Mouse (Mus musculus) embryonic facial prominence, embryonic 12.5 days (tissue): ENCODE results near the gene Etv4. TPM values are rescaled to one million over a fixed set of nuclear protein-coding genes. Genes with fewer than 3 reads are reported as not detected.
A peak's percentile ranks its signal among the peaks of the same experiment; 100 is the strongest.

Experiments used
- ATAC-seq: fragments of 200-750 bp; cut with Nextera tagmentation; 2 replicates; pipeline ENCODE4 v1.8.0; 2017; ENCODE audit not compliant: insufficient number of reproducible peaks, insufficient read depth, low FRiP score, low TSS enrichment
- H3K27ac ChIP-seq: fragments of 300-500 bp; sonication (generic); 2 replicates; pipeline ENCODE4 v1.5.1; 2016; ENCODE audit warnings: mild to moderate bottlenecking
- H3K27me3 ChIP-seq: fragments of 300-500 bp; sonication (generic); 2 replicates; pipeline ENCODE4 v1.6.1; 2016; ENCODE audit warnings: mild to moderate bottlenecking, moderate library complexity
- H3K36me3 ChIP-seq: fragments of 300-500 bp; sonication (generic); 2 replicates; pipeline ENCODE4 v1.6.1; 2016; ENCODE audit warnings: mild to moderate bottlenecking
- H3K4me1 ChIP-seq: fragments of 300-500 bp; sonication (generic); 2 replicates; pipeline ENCODE4 v1.6.1; 2016
- H3K4me2 ChIP-seq: fragments of 300-500 bp; sonication (generic); replicated peaks from 2 replicates; pipeline ENCODE4 v1.6.1; 2016; ENCODE audit warnings: mild to moderate bottlenecking, moderate library complexity
- H3K4me3 ChIP-seq: fragments of 300-500 bp; sonication (generic); 2 replicates; pipeline ENCODE4 v1.5.1; 2016; ENCODE audit warnings: mild to moderate bottlenecking
- H3K9ac ChIP-seq: fragments of 300-500 bp; sonication (generic); 2 replicates; pipeline ENCODE4 v1.6.1; 2016; ENCODE audit warnings: mild to moderate bottlenecking, moderate library complexity
- H3K9me3 ChIP-seq: fragments of 300-500 bp; sonication (generic); 2 replicates; pipeline ENCODE4 v1.6.1; 2016; ENCODE audit warnings: mild to moderate bottlenecking, moderate library complexity
- whole genome bisulfite sequencing: fragments of 180-500 bp; shearing (Covaris S2); methylation state at CpG from one replicate; pipeline ENCODE4 v1.1.7; 2016; 5-methylcytosine and 5-hydroxymethylcytosine counted together
- polyA plus RNA-seq: library from polyadenylated mRNA; unstranded; fragments of >200 nt; fragmentation: Nextera tagmentation; extraction: Ambion mirVana; gene quantifications from 2 replicates; pipeline ENCODE4 v1.2.1, GENCODE M21; 2016

Etv4 gene
- polyA plus RNA-seq, 1 experiment from 2014 or later, result 17.0 TPM

DNA sequence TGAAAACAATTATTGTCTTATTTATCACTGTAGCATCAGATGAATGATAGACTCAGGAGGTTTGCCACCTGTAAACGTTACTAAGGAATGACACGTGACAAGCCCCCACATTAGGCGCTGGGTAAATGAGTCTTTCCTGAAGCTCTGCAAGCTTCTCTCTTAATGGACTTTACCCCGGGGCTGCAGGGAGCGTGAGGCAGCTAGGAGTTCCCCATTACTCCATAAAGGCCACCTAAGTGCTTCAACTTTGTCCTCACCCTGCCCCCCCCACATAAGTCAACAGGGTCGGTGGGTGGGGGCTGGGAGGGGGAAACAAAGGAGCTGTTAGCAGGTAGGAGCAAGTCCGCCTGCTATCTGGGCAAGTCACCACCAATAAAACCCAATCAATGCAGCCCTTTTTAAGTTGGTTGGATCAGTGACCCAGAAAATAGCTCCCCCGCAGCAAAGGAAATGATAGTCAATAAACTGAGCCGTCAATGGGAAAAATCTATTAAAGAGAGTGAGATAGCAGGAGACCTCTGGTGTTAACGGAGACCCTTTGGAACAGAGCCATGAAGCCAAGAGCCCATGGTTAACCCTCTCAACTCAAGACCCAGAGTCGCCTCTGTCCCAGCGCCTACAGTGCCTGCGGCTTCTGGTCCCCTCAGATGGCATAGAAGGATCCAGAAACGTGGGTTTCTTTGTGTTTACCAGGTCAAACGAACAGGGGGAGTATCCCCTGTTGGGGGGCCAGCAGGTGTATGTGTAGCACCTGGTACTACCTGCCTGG is 24.1 kb upstream of the Etv4 start:
- Histone ChIP-seq H3K4me2 (no peak overlapping the region), H3K4me1 (peaks cover 1% of the 10 kb centered on the region; the same call in 1 of the 2 replicates), H3K27me3 (peaks cover 12% of the 10 kb centered on the region; the same call in 1 of the 2 replicates), H3K36me3 (no peaks in the 10 kb centered on the region), H3K27ac (no peak overlapping the region), H3K9me3 (no peaks in the 10 kb centered on the region), H3K9ac (no peak overlapping the region), H3K4me3 (no peak overlapping the region)
- WGBS, result 42% methylated on average over 15 of the region's 15 CpGs
- no peak for ATAC-seq

DNA sequence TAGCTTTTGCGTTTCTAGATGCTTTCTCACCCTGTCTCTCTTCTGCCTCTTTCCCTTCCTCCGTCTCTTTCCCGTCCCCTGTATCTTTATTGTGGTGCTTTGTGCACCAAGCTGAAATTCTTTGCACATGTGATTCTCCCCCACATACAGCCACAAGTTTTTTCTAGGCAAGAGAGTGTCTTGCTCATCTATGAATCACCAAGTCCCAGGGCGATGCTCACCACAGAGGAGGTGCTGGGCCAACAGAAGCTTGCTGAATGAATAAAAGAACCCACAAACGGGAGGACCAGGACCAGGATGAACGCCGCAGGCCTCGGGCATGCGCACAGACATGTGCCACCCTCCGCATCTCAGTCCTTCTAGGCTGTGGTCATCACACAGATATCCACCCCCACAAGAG is 22.1 kb upstream of the Etv4 start:
- Histone ChIP-seq H3K27me3 (0 out of 2 replicates have a peak, but pooled peaks cover 7% of the 10 kb centered on the region), H3K27ac (no peak overlapping the region), H3K4me1 (peaks cover under 1% of the 10 kb centered on the region; the same call in 1 of the 2 replicates), H3K9ac (no peak overlapping the region), H3K36me3 (no peaks in the 10 kb centered on the region), H3K9me3 (no peaks in the 10 kb centered on the region), H3K4me2 (peak overlapping the region; percentile 9; the same call in 1 of the 2 replicates), H3K4me3 (no peak overlapping the region)
- ATAC-seq, result no peak
- 76% methylated on average over 10 of the region's 10 CpGs for WGBS

DNA sequence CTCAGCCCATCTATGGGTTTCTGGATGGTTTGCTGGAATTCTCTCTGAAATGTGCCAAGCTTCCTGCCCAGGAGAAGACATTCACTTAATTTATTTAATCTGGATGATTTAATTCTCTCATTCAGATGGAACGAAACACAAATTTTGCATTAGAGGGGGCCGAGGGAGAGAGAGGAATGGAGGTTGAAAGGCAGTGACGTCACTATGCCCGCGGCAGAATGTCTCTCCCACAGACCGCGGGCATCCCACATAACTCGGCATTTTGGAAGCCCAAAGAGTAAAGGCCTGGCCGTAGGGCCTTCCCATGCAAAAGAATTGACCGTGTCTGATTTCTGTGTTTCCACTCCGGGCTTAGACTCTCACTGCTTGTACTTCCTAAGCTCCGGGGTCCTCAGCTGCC is 21.6 kb upstream of the Etv4 start:
- Histone ChIP-seq H3K9ac (no peak overlapping the region), H3K9me3 (no peaks in the 10 kb centered on the region), H3K36me3 (no peaks in the 10 kb centered on the region), H3K4me2 (peak overlapping the region; percentile 9; the same call in 1 of the 2 replicates), H3K4me1 (peaks cover 6% of the 10 kb centered on the region; the same call in 1 of the 2 replicates), H3K4me3 (no peak overlapping the region), H3K27me3 (0 out of 2 replicates have a peak, but pooled peaks cover 7% of the 10 kb centered on the region), H3K27ac (no peak overlapping the region)
- ATAC-seq, result no peak
- WGBS, result 60% methylated on average over 12 of the region's 12 CpGs

DNA sequence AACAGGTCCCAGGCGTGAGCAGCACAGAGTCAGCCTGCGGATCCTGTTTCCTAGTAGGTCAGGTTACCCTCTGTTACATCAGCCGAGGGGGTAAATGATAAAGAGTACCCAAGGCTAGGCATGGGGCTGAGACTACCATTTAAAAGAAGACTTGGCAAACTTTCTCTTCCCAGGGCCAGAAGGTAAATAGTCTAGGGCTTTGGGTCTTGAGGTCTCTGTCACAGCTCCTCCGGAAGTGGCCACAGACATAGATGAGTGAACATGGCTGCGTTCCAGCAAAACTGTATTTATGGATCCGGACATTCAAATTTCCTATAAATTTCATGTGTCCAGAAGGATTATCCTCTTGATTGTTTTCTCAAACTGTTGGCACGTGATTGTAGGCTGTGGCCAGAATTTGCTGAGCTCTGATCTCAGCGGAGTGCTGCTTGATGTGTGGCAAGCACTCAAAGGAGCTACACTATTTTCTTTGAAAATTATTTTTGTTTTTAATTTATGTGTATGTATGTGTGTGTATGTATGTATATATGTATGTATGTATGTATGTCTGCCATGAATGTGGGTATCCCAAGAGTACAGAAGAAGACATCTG is 20.0 kb upstream of the Etv4 start:
- no peak overlapping the region for H3K27ac ChIP-seq
- H3K9me3 ChIP-seq, result no peaks in the 10 kb centered on the region
- no peak overlapping the region for H3K9ac ChIP-seq
- no peak overlapping the region for H3K4me2 ChIP-seq
- H3K4me1 ChIP-seq, result peaks cover 13% of the 10 kb centered on the region; the same call in 1 of the 2 replicates
- H3K27me3 ChIP-seq, result 0 out of 2 replicates have a peak, but pooled peaks cover 7% of the 10 kb centered on the region
- WGBS, result 84% methylated on average over 8 of the region's 8 CpGs
- no peak for ATAC-seq
- H3K4me3 ChIP-seq, result no peak overlapping the region
- no peaks in the 10 kb centered on the region for H3K36me3 ChIP-seq

DNA sequence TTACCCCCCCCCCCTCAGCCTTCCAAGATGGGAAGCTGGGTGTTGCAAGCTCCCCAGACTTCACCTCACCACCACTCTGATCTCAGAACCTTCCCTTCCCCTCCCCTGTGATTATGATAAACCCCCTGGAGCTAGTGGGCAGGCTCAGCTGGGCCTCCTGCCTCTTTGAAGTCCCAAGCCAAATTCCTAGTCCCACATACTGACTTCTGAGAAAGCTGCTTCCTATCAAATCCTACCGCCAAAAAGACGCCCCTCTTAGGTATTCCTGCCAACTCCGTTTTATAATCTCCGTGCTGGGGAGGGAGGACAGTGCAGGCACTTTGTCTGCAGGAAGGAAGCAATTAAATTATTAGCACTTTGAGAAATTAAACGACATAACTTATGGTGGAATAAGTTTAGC is 16.2 kb upstream of the Etv4 start:
- WGBS, result 3% methylated on average over 5 of the region's 5 CpGs

DNA sequence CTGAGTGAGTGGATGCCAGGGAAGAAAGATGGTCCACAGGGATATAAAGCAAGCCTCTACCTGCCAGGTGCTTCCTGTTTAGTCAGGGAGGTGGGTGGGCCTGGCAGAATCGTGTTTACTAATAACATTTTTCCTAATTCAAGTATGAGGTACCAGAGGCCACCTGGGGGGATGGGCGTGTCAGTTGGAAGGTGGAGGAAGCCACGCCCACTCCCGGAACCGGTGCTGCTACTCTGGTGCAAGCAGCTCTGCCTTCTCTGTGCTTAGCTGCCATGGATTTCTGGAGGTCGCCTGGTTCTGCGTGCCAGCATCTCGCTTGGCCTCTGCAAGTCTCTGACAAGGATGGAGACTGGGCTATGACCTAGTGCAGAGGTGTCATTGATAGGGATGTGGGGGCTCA is 12.9 kb upstream of the Etv4 start:
- Histone ChIP-seq H3K27ac (no peak overlapping the region), H3K4me2 (no peak overlapping the region), H3K9ac (no peak overlapping the region), H3K9me3 (no peaks in the 10 kb centered on the region), H3K4me1 (peaks cover 13% of the 10 kb centered on the region; the same call in 1 of the 2 replicates), H3K4me3 (no peak overlapping the region), H3K27me3 (peaks cover 3% of the 10 kb centered on the region; the same call in 1 of the 2 replicates), H3K36me3 (no peaks in the 10 kb centered on the region)
- ATAC-seq, result no peak
- WGBS, result 34% methylated on average over 8 of the region's 8 CpGs

More for the DNA sequence above, 16.2 kb upstream of the Etv4 start:
- H3K4me3 ChIP-seq, result no peak overlapping the region
- no peaks in the 10 kb centered on the region for H3K9me3 ChIP-seq
- ATAC-seq, result no peak
- H3K4me2 ChIP-seq, result no peak overlapping the region
- H3K36me3 ChIP-seq, result no peaks in the 10 kb centered on the region
- no peak overlapping the region for H3K27ac ChIP-seq
- H3K9ac ChIP-seq, result no peak overlapping the region
- no peaks in the 10 kb centered on the region for H3K27me3 ChIP-seq
- H3K4me1 ChIP-seq, result peaks cover 13% of the 10 kb centered on the region; the same call in 1 of the 2 replicates

DNA sequence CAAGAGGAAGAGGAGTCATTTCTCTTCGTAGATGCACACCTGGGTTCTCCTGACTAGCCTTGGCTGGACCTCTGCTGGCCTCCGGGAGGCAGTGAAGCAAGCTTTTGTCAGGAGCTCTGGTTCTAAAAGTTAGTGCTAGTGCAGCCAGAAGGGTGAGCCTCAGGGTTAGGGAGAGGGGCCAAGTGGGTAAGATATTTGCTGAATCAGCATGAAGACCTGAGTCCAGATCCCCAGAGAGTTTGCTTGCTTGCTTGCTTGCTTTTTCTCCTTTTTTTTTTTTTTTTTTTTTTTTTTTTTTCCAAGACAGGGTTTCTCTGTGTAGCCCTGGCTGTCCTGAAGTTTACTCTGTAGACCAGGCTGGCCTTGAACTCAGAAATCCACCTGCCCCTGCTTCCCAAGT is 12.2 kb upstream of the Etv4 start:
- Histone ChIP-seq H3K27ac (no peak overlapping the region), H3K4me1 (peaks cover 13% of the 10 kb centered on the region; the same call in 1 of the 2 replicates), H3K36me3 (no peaks in the 10 kb centered on the region), H3K9ac (no peak overlapping the region), H3K9me3 (no peaks in the 10 kb centered on the region), H3K27me3 (peaks cover 3% of the 10 kb centered on the region; the same call in 1 of the 2 replicates), H3K4me2 (no peak overlapping the region), H3K4me3 (no peak overlapping the region)
- 79% methylated on average over 2 of the region's 2 CpGs for WGBS
- ATAC-seq, result no peak

DNA sequence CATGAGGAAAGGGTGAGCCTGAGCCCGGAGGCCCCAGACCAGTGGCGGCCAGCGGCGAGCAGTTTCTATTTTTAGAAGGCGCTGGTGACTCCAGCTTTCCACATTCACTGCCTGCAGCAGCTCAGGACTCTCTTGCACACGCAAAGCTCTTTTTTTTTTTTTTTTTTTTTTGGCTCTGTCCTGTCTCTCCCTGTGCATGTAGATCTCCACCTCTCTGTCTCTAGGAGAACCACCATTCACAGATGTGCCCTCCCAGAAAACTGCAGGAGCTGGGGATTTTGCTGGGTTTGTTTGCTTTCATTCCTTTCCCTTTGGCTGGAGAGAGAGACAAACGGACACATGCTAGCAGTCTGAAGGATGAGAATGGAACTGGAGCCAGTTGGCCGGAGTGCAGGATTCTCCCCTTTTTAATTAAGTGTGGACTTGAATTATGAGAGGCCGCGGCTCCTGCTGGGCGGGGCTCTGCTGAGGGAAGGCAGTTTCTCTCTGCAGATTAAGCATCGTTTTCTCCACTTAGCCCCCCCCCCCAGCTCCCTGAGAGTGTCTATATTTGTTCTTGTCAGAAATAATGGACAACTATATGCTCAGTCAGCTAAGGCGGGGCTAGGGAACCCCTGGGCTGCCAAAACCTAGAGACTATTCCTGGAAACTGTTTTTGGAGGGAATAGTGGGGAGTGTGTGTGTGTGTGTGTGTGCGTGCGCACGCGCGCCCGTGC is 5.8 kb upstream of the Etv4 start:
- H3K4me1 ChIP-seq, result peaks cover 15% of the 10 kb centered on the region
- no peak overlapping the region for H3K4me3 ChIP-seq
- no peak overlapping the region for H3K9ac ChIP-seq
- peak overlapping the region; percentile 15; the same call in 1 of the 2 replicates for H3K4me2 ChIP-seq
- H3K27ac ChIP-seq, result no peak overlapping the region
- 39% methylated on average over 19 of the region's 19 CpGs for WGBS
- no peak for ATAC-seq
- H3K36me3 ChIP-seq, result no peaks in the 10 kb centered on the region
- peaks cover 31% of the 10 kb centered on the region for H3K27me3 ChIP-seq
- H3K9me3 ChIP-seq, result no peaks in the 10 kb centered on the region

DNA sequence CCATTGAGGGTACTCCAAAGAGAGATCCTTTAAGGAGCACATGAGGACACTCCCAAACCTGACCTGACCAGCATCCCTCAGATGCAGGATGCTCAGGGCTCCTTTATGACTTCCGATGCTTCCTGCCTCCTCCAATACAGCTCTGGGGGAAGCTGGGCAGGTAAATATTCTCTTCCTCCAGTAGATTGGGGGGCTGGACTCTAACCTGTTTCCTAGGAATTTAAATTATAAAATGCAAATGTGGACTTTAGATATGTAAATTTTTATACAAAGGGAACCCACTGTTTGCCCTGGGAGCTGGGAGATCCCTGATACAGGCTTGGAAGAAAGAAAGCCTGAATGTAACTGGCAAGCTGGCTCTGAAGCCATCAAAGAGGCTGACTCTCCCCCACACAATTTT is 2.3 kb upstream of the Etv4 start:
- ATAC-seq, result no peak
- H3K4me2 ChIP-seq, result no peak overlapping the region
- no peak overlapping the region for H3K4me3 ChIP-seq
- H3K4me1 ChIP-seq, result peaks cover 24% of the 10 kb centered on the region
- no peak overlapping the region for H3K9ac ChIP-seq
- no peaks in the 10 kb centered on the region for H3K9me3 ChIP-seq
- H3K27ac ChIP-seq, result no peak overlapping the region
- peaks cover 58% of the 10 kb centered on the region for H3K27me3 ChIP-seq
- no peaks in the 10 kb centered on the region for H3K36me3 ChIP-seq
- 65% methylated on average over 1 of the region's 1 CpGs for WGBS

DNA sequence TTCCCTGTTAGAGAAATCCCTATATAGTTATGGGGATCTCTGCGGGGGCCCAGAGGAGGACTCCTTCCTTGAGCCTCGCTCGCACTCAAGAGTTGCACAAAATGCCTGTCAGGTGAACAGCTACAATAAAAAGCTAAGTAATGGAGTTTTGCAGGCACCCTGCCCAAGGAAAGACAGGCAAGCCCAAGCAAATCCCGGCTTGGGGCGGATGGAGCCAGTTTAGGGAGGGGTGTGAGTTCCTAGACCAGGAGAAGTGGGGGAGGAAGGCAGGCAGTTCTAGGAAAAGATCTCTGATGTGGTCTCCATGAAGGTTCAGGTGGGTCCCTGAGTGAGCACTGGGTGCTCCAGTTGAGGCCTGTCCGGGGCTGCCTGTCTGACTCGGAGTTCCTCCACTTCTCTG is 1.5 kb upstream of the Etv4 start:
- H3K27ac ChIP-seq, result no peak overlapping the region
- H3K36me3 ChIP-seq, result no peaks in the 10 kb centered on the region
- H3K4me3 ChIP-seq, result no peak overlapping the region
- no peaks in the 10 kb centered on the region for H3K9me3 ChIP-seq
- H3K4me2 ChIP-seq, result no peak overlapping the region
- peaks cover 22% of the 10 kb centered on the region for H3K4me1 ChIP-seq
- no peak overlapping the region for H3K9ac ChIP-seq
- peaks cover 66% of the 10 kb centered on the region for H3K27me3 ChIP-seq
- ATAC-seq, result no peak
- 54% methylated on average over 7 of the region's 7 CpGs for WGBS

DNA sequence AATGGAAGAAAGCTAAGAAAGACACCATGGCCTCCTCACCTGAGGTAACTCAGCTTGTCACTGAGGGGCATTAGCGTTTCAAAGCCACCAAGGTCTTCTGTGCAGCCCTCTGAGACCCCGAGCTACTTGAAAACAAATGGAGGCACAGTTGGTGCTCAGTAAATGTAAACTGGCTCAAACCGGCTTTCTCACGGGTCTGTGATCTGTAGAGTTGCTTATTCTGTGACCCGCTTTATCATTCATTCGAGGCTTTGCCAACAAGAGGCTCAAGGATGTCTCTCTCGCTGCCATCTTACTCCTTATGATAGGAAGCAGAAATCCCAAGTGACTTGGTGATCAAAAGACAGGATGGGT is 658 bp upstream of the Etv4 start:
- Histone ChIP-seq H3K4me2 (peak overlapping the region; percentile 94), H3K27ac (no peak overlapping the region), H3K9me3 (no peaks in the 10 kb centered on the region), H3K36me3 (no peaks in the 10 kb centered on the region), H3K9ac (no peak overlapping the region), H3K27me3 (peaks cover 66% of the 10 kb centered on the region), H3K4me1 (peaks cover 14% of the 10 kb centered on the region), H3K4me3 (peak overlapping the region; percentile 55; the same call in 1 of the 2 replicates)
- ATAC-seq, result no peak
- WGBS, result 10% methylated on average over 7 of the region's 7 CpGs
